Mouse (Mus musculus): Measurements from ENCODE around the gene Gm11032. TPM values are rescaled to one million over a fixed set of nuclear protein-coding genes. Genes with fewer than 3 reads are reported as not detected.
A peak's percentile ranks its signal among the peaks of the same experiment; 100 is the strongest.

Gene Gm11032
- polyA plus RNA-seq, 1 experiment from 2014 or later, result not detected

DNA sequence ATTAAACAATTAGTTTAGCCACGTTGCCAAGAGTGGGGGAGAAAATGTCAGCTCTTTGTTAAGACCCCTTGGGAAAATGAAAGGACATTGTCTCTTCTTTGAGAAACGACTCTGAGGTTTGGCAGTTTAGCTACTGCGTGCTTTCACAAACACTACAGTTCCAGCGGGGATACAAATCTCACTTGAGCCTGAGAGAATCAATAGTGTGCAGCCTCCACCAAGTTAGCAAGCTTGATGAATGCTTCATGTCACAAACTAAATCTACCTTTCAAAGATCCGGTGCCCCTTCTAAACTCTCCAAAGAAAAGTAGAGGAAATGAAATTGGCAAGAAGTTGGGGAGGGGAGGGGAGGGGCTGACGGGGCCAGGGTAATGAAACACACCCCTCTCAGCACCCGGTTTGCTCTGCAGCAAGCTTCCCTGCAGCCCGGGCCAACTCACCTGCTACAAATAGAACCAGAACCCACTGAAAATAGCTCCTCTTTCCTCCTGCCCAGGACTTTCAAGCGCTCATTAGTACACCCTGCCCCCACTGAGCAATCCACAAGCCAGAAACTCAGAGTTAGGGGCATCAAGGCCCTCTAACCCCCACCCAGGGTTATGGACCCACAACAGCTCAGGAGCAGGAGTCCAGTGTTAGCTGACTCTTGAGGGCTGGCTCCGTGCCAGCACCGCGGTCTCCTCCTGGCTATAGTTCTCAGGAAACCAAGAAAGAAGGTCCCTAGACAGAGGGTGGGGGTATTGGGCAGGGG, 17.0 kb upstream of the Gm11032 start:
- ATAC-seq, result 0 out of 2 replicates have a peak, but pooled peaks have one; percentile 55
- Histone ChIP-seq H3K4me2 (replicated peaks) (0 out of 2 replicates have a peak overlapping the region, but pooled peaks have one; percentile 14), H3K36me3 (no peaks in the 10 kb centered on the region), H3K27me3 (replicated peaks) (no peaks in the 10 kb centered on the region), H3K4me3 (replicated peaks) (no peak overlapping the region), H3K27ac (no peak overlapping the region), H3K9me3 (no peaks in the 10 kb centered on the region), H3K9ac (no peak overlapping the region), H3K4me1 (replicated peaks) (peaks cover 4% of the 10 kb centered on the region)
- WGBS, result 29% methylated on average over 12 of the region's 12 CpGs

DNA sequence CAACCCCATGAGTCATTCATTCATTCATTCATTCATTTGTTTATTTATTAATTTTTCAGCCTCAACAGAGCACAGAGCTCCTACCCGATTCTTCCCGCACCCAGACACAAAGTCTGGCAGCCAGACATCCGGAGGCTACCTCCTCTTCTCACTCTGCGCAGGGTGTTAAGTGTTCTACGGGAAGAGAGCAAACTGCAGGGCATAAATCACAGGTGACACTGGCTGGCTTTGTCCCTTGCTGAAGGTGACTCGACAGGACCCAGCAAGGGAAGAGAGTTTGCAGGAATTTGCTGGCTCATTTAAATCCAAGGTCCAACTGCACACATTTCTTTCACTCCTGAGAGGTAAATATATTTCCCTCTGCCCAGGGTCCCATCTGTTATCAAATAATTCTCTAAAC, 15.4 kb upstream of the Gm11032 start:
- Histone ChIP-seq H3K36me3 (no peaks in the 10 kb centered on the region), H3K4me1 (replicated peaks) (peaks cover 4% of the 10 kb centered on the region), H3K9me3 (no peaks in the 10 kb centered on the region), H3K4me2 (replicated peaks) (no peak overlapping the region), H3K27ac (no peak overlapping the region), H3K4me3 (replicated peaks) (no peak overlapping the region), H3K27me3 (replicated peaks) (no peaks in the 10 kb centered on the region), H3K9ac (no peak overlapping the region)
- WGBS, result 6% methylated on average over 6 of the region's 6 CpGs
- ATAC-seq, result peak; percentile 69

DNA sequence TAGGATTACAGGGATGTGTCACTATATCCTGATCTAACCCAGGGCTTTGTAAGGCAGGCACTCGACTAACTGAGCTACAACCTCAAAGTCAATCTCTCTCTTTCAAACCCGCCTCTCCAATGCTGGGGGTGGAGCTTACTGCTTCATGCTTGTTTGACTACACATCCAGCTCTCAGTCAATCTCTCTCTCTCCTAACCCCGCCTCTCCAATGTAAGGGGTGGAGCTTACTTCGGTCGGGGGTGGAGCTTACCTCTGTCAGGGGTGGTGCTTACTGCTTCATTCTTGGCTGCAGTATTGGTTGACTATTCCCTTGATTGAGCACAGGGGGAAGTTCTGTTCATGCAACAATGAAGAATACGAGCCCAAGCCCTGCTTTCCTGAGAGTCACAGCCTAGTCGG, 14.5 kb upstream of the Gm11032 start:
- H3K36me3 ChIP-seq, result no peaks in the 10 kb centered on the region
- no peak overlapping the region for H3K4me2 ChIP-seq (replicated peaks)
- H3K27ac ChIP-seq, result no peak overlapping the region
- H3K4me3 ChIP-seq (replicated peaks), result no peak overlapping the region
- H3K9ac ChIP-seq, result no peak overlapping the region
- peaks cover 4% of the 10 kb centered on the region for H3K4me1 ChIP-seq (replicated peaks)
- ATAC-seq, result no peak
- no peaks in the 10 kb centered on the region for H3K27me3 ChIP-seq (replicated peaks)
- H3K9me3 ChIP-seq, result no peaks in the 10 kb centered on the region
- WGBS, result 56% methylated on average over 7 of the region's 7 CpGs

- no peak overlapping the region for H3K4me3 ChIP-seq (replicated peaks)
- H3K9me3 ChIP-seq, result no peaks in the 10 kb centered on the region
- ATAC-seq, result no peak
- no peak overlapping the region for H3K9ac ChIP-seq
- H3K27ac ChIP-seq, result no peak overlapping the region
- H3K36me3 ChIP-seq, result no peaks in the 10 kb centered on the region
- H3K4me2 ChIP-seq (replicated peaks), result no peak overlapping the region
- 68% methylated on average over 1 of the region's 1 CpGs for WGBS
- peaks cover 4% of the 10 kb centered on the region for H3K4me1 ChIP-seq (replicated peaks)
- H3K27me3 ChIP-seq (replicated peaks), result no peaks in the 10 kb centered on the region
Measured at GRCm38 (mm10) chr11:4606541-4606940, 13.3 kb upstream of the Gm11032 start.

- Histone ChIP-seq H3K4me2 (replicated peaks) (no peak overlapping the region), H3K9ac (no peak overlapping the region), H3K27ac (no peak overlapping the region), H3K4me1 (replicated peaks) (no peaks in the 10 kb centered on the region), H3K4me3 (replicated peaks) (no peak overlapping the region), H3K27me3 (replicated peaks) (no peaks in the 10 kb centered on the region), H3K9me3 (no peaks in the 10 kb centered on the region), H3K36me3 (no peaks in the 10 kb centered on the region)
- ATAC-seq, result no peak
- 68% methylated on average over 2 of the region's 2 CpGs for WGBS
Measured at GRCm38 (mm10) chr11:4611904-4612303, 8.0 kb upstream of the Gm11032 start.

DNA sequence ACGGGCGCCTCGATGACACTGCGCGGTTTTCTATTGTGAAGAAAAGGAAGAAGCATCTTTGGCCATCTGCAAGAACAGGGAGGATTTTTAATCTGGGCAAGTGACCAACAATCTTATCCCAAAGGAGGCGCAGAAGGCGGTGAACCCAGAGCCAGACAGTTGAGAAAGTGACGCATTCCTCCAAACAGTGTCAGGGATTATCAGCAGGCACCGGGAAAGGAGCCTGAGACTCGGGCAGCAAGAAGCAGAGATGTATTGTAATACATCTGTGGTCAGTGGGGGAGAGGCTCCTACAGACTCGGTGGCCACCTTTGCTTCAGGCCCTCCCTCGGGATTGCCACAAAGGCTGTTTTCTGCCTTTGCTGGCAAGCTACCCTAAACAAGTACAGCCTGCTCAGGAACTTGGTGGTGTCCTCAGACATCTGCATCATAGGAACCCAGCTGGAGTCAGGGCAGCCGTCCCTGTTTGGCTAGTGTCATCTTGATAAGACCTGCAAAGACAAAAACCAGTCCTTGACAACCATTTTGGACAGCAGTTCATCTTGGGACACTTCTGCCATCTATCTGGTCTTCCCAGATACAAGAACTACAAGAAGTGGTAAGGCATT, 738 bp downstream of the Gm11032 start:
- H3K27ac ChIP-seq, result no peak overlapping the region
- H3K4me1 ChIP-seq (replicated peaks), result no peaks in the 10 kb centered on the region
- H3K27me3 ChIP-seq (replicated peaks), result no peaks in the 10 kb centered on the region
- no peaks in the 10 kb centered on the region for H3K36me3 ChIP-seq
- 55% methylated on average over 13 of the region's 13 CpGs for WGBS
- ATAC-seq, result no peak
- no peak overlapping the region for H3K4me3 ChIP-seq (replicated peaks)
- H3K9me3 ChIP-seq, result no peaks in the 10 kb centered on the region
- H3K9ac ChIP-seq, result no peak overlapping the region
- no peak overlapping the region for H3K4me2 ChIP-seq (replicated peaks)

DNA sequence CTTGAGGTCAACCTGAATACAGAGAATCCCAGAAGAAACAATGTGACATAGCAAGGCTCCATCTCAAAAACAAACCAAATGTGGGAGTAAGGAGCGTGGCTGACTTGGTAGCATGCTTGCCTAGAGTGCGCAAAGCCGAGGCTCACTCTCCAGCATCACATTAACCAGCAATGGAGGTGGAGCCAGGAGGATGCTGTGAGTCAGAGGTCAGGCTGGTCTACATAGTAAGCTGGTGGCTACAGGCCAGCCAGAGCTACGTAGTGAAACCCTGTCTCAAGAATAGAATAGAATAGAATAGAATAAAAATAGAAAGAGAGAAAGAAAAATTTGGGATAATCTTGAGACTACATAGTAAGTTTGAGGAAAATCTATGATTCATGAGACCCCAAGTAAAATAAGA, 2.0 kb downstream of the Gm11032 start:
- ATAC-seq, result no peak
- Histone ChIP-seq H3K36me3 (no peaks in the 10 kb centered on the region), H3K4me1 (replicated peaks) (no peaks in the 10 kb centered on the region), H3K27ac (no peak overlapping the region), H3K9me3 (no peaks in the 10 kb centered on the region), H3K9ac (no peak overlapping the region), H3K4me3 (replicated peaks) (no peak overlapping the region), H3K27me3 (replicated peaks) (no peaks in the 10 kb centered on the region), H3K4me2 (replicated peaks) (no peak overlapping the region)
- WGBS, result 63% methylated on average over 4 of the region's 4 CpGs

- Histone ChIP-seq H3K4me3 (replicated peaks) (no peak overlapping the region), H3K36me3 (no peaks in the 10 kb centered on the region), H3K4me1 (replicated peaks) (no peaks in the 10 kb centered on the region), H3K4me2 (replicated peaks) (no peak overlapping the region), H3K9me3 (no peaks in the 10 kb centered on the region), H3K9ac (no peak overlapping the region), H3K27ac (no peak overlapping the region), H3K27me3 (replicated peaks) (no peaks in the 10 kb centered on the region)
- no peak for ATAC-seq
- WGBS, result 74% methylated on average over 7 of the region's 7 CpGs
Measured at GRCm38 (mm10) chr11:4622442-4622986, 2.6 kb downstream of the Gm11032 start.

GRCm38 (mm10) chr11:4622997-4623396, 3.1 kb downstream of the Gm11032 start:
- no peak overlapping the region for H3K4me2 ChIP-seq (replicated peaks)
- no peaks in the 10 kb centered on the region for H3K9me3 ChIP-seq
- H3K27me3 ChIP-seq (replicated peaks), result no peaks in the 10 kb centered on the region
- H3K36me3 ChIP-seq, result no peaks in the 10 kb centered on the region
- no peak overlapping the region for H3K27ac ChIP-seq
- no peak overlapping the region for H3K9ac ChIP-seq
- ATAC-seq, result no peak
- WGBS, result 61% methylated on average over 5 of the region's 5 CpGs
- H3K4me1 ChIP-seq (replicated peaks), result no peaks in the 10 kb centered on the region
- no peak overlapping the region for H3K4me3 ChIP-seq (replicated peaks)

- H3K4me1 ChIP-seq (replicated peaks), result peaks cover 6% of the 10 kb centered on the region; the same call in 1 of the 2 replicates
- no peak overlapping the region for H3K9ac ChIP-seq
- H3K4me3 ChIP-seq (replicated peaks), result no peak overlapping the region
- WGBS, result 80% methylated on average over 7 of the region's 7 CpGs
- H3K36me3 ChIP-seq, result no peaks in the 10 kb centered on the region
- no peak for ATAC-seq
- no peaks in the 10 kb centered on the region for H3K27me3 ChIP-seq (replicated peaks)
- no peak overlapping the region for H3K27ac ChIP-seq
- H3K9me3 ChIP-seq, result no peaks in the 10 kb centered on the region
- no peak overlapping the region for H3K4me2 ChIP-seq (replicated peaks)
Measured at GRCm38 (mm10) chr11:4625931-4626330, 6.1 kb downstream of the Gm11032 start.

DNA sequence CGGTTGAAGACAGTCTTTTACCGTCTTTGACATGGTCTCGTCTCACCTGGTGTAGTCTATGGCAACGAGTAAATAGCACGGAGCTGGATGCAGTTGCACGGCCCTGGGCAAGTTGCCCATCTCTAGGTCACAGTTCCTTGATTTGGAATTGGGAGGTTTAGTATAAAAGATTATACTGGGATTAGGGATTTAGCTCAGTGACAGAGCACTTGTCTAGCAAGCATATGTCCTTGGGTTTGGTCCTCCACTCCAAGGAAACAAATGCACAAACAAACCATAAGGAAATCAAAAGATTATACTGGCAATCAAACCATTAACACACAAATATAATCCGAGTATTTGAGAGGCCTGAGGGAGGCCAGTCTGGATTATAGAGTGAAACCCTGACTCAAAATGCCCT, 7.8 kb downstream of the Gm11032 start:
- Histone ChIP-seq H3K9me3 (no peaks in the 10 kb centered on the region), H3K4me1 (replicated peaks) (peaks cover 6% of the 10 kb centered on the region; the same call in 1 of the 2 replicates), H3K4me2 (replicated peaks) (no peak overlapping the region), H3K27me3 (replicated peaks) (no peaks in the 10 kb centered on the region), H3K9ac (no peak overlapping the region), H3K36me3 (no peaks in the 10 kb centered on the region), H3K27ac (no peak overlapping the region), H3K4me3 (replicated peaks) (no peak overlapping the region)
- ATAC-seq, result no peak
- WGBS, result 78% methylated on average over 7 of the region's 7 CpGs

GRCm38 (mm10) chr11:4629861-4630280, 10.0 kb downstream of the Gm11032 start:
- H3K9me3 ChIP-seq, result no peaks in the 10 kb centered on the region
- no peak overlapping the region for H3K27ac ChIP-seq
- ATAC-seq, result no peak
- H3K4me3 ChIP-seq (replicated peaks), result no peak overlapping the region
- peaks cover 6% of the 10 kb centered on the region; the same call in 1 of the 2 replicates for H3K4me1 ChIP-seq (replicated peaks)
- WGBS, result 17% methylated on average over 8 of the region's 8 CpGs
- no peak overlapping the region for H3K9ac ChIP-seq
- H3K36me3 ChIP-seq, result no peaks in the 10 kb centered on the region
- no peak overlapping the region for H3K4me2 ChIP-seq (replicated peaks)
- no peaks in the 10 kb centered on the region for H3K27me3 ChIP-seq (replicated peaks)
